Mouse (Mus musculus): Measurements from ENCODE around the gene Trim71.
A peak's percentile ranks its signal among the peaks of the same experiment; 100 is the strongest.
"Not testable (repeated sequence)": the region's sequence is repeated elsewhere in the genome, so short reads cannot be mapped to it uniquely, and the experiment has no call there.

Trim71 gene

GRCm38 (mm10) chr9:114522501-114522900, 41.7 kb downstream of the Trim71 start:
- no peak for DNase-seq

DNA sequence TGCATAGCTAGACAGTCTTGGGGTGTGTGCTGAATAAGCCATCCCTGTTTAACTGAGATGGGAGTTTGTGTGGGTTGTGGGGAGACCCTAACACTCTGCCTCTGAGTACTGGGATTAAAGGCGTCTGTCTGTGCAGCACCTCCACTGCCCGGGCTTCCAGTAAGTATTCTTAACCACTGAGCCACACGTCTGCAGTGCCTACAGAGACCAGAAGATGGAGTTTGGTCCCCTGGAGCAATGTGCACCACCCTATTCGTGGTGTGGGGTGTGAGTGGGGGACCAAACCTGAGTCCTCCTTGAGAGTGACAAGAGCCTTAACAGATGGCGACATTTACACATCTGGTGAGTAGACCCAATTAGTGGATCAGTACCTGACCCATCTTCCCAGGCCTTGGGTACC, 42.1 kb downstream of the Trim71 start:
- no peak for DNase-seq

DNA sequence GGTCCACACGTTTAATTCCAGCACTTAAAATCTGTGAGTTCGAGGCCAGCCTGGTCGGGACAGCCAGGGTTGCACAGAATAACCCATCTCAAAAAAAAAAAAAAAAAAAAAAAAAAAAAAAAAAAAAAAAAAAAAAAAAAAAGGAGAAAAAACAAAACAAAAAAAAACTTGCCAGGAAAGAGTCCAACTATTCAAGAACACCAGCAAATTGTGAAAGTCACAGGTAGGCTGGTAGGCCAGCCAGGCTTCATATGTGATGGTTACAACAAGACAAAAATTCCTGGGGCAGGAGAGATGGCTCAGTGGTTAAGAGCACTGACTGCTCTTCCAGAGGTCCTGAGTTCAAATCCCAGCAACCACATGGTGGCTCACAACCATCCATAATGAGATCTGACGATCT, 43.6 kb downstream of the Trim71 start:
- not testable (repeated sequence) for DNase-seq

DNA sequence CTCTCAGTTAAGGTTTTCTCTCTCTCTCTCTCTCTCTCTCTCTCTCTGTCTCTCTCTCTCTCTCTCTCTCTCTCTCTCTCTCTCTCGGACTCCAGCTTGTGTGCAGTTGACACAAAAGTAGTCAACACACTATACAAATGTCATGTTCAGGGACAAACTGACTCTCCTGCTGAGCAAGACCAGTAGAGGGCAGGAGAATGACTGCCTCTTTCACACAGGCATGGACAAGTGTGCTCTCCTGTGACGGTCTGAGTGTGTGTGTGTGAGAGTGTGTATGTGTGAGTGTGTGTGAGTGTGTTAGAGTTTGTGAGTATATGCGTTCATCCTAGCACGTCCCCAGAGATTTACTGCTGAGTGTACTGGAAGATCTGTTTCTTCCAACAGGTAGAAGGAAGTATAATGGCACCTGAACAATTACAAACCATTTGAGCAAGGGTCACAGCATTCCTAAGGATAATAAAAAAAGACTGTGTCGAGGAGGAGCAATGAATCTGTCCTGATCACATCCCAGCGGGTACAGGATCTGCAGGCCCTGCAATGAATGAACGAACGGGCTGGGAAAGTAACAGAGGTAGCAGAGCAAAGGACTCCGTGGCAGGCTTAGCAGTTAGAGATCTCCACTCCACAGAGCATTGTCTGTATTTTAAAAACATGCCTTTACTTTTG, 45.2 kb downstream of the Trim71 start:
- no peak for DNase-seq

DNA sequence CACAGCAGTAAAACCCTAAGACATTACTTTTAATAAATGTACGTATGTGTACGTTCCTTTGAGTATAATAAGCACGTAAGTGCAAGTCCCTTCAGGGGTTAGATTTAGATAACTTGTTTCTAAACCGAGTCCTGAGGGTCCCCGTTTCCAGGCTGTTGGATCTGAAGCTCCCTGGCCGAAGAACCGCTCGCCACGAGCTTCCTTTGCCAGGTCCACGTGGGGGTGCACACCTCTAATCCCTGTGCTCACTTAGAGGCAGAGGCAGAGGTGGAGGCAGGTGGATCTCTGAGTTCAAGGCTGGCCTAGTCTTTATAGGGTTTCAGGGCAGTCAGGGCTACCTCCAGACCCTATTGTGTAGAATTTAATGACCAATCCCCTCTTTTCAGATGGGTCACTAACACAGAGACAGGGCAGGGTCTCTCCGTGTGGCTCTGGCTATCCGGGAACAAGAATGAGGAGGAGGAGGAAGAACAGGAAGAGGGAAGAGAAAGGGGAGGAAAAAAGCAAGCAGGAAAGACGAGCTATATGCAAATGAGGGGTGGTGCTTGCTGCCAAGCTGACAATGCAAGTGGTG, 46.2 kb downstream of the Trim71 start:
- DNase-seq: no peak

DNA sequence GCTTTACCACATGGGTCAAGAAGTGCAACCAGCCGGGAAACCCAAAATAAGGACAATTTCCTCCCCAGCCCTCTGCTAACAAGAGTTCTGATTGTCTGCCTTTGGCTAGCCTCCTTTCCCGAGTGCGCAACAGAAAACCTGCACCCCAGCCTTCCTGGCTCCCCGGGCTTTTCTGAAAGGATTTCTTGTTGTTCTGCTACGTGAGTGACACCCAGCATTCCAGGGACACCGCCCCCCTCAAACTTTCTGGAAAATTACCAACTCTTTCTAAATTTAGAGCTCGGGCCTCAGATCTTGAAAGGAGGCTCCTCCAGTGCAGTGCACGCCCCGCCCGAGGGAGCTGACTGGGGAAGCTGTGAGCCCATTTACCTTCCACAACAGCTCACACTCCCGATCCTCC, 48.8 kb downstream of the Trim71 start, which contains the start of gene C130032M10Rik:
Gene C130032M10Rik (plus strand): TSS at position 334 of the 400 bp plus-strand sequence.
- DNase-seq: no peak

DNA sequence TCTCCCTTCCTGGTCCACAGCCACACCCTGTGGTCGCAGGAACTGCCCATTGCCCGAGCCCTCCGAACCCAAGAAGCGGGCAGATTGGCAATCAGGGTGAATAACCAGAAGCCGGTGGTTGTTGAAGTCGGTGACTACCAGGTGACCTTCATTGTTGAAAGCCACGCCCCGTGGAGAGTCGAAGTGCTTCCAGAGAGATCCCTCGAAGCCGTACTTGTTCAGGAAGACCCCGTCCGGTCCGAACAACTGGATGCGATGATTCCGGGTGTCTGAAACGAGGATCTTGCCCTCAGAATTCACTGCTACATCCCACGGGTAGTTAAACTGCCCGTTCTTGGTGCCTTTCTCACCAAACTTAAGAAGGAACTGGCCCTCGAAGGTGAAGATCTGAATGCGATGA, 51.3 kb downstream of the Trim71 start:
- no peak for DNase-seq

- DNase-seq: no peak
Measured at GRCm38 (mm10) chr9:114509785-114510184, 54.4 kb downstream of the Trim71 start.

DNA sequence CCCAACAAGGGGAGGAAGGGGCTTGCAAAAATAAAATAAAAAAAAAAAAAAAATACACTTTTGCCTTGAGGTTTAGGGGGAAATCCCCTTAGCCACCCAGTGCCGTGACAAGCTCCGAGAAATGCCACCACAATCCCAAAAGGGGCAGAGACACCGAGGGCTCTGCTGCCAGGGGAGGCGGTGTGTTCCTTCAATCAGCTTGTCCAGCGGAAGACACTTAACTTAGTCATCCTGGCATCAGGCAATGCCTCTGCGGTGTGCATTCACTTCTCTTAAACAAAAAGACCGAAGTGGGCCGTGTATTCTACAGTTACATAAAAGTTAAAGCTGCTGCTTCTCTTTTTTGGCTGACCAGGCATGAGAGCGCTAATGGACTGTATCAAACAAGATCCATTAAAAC, 56.7 kb downstream of the Trim71 start:
- no peak for DNase-seq

- no peak for DNase-seq
Measured at GRCm38 (mm10) chr9:114506564-114506963, 57.6 kb downstream of the Trim71 start.

DNA sequence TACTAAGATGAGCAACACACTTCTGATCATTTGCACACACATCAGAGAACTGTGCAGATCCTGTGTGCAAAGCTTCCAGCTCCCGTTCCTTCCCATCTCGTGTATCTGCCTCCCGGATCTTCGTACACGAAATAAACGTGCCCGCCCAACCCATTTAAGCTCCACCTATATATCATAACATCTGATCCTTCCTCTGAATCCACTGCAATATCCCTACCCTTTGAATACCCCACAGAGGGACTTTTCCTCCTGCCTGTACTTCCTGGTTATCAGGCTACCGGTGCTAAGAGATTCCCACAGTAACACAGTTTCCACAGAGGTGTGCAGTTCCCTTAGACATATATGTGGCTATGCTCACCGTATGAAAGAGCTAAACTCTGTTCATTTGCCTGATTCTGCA, 59.4 kb downstream of the Trim71 start, which contains the start of gene Ccr4:
Gene Ccr4 (minus strand): TSS at position 101 of the 400 bp plus-strand sequence.
- DNase-seq: no peak

DNA sequence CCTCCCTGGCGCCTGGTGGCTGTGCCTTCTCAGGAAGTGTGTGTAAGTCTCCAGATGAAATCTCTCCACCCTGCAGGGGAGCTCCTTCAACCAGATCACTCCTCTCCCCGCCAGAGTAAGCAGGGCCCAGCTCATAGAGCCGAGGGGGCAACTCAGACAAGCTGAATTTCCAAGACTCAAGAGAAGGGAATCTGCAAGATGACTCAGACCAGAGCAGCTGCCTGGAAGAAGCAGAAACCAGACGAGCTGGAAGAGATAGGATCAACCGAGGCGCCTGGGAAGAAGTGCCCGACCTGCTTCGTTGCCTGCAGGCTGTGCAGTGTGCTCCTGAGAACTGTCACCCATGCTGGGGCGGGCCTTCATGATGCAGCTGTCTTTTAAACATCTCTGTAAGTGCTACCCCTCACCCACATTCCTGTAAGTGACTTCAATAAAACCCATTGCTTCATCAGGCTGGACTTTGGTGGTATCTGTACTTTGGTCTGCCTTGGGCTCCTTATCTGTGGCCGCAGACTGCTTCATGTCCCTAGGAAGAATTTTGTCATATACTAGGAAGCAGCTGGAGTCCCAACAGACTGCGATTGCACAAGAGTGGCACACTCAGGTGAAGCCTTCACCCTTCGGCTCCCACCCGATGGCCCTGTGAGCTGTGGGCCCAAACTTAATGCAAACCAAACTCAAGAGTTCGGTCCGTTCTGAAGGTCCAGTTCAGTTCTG, 61.3 kb downstream of the Trim71 start:
- no peak for DNase-seq

- DNase-seq: no peak
Measured at GRCm38 (mm10) chr9:114501913-114502312, 62.3 kb downstream of the Trim71 start.

GRCm38 (mm10) chr9:114501111-114501510, 63.1 kb downstream of the Trim71 start:
- no peak for DNase-seq

DNA sequence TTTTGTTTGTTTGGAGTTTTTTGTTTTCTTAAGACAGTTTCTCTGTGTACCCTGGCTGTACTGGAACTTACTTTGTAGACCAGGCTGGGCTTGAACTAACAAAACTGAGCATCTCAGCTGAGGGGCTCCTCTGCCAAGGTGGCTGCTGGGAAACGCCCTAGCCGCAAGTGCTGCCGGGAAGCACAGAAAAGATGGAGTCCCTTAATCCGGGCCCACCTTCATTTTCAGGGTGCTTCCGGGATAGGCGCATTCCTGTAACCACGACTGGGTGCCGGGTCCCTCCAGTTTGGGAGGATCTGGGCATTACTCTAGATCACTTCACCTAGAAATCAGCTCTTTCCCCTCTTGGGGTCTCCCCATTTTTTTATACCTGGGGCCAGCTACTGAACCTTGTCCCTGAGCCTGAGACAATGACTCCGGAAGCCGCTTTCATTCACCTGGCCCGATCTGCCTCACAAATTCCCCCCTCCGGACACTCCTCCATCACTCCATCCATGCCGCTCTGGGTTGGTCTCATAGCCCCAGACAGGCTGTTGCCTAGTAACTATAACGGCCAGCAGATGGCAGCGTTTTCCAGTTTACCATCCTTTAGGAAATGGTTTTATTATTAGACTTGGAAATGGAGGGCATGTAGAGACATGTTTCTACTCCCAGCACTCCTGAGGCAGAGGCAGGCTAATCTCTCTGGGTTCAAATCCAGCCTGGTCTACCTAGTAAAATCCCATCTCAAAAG, 64.2 kb downstream of the Trim71 start:
- peak; percentile 70 for DNase-seq

DNA sequence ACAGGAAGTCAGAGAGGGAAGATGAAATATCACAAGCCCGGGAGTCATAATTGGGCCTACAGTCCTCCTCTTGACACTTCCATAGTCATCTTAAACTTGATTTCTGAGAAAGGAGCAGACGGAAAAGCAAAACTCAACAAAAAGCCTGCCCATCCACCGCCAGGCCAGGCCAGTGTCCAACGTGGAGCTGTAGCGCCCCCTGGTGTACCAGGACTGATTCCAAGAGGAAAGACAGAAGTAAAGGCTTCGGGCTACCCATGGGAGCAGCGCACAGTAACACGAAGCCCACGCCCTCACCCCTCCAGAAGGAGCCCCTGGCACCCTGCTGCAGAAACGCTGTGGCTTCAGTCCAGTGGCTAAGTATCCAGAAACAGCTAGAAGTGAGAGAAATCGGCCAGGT, 66.0 kb downstream of the Trim71 start:
- DNase-seq: peak; percentile 87

DNA sequence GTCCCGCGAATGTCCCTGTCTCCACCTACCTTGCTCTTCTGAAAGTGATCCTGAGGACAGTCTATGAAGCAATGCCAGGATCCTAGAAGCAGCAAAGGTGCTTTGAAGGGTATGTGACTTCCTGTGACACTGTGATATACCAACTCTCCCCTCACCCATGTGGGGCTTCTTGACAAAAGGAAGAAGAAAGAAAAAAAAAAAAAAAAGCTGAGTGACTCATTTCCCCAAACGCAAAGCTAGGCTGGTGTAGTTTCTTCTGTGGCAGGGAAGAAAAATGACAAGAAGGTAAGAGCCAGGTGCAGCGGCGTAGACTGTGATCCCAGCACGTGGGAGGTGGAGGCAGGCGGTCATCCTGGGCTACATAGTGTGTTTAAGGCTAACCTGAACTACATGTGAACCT, 67.7 kb downstream of the Trim71 start:
- no peak for DNase-seq

DNA sequence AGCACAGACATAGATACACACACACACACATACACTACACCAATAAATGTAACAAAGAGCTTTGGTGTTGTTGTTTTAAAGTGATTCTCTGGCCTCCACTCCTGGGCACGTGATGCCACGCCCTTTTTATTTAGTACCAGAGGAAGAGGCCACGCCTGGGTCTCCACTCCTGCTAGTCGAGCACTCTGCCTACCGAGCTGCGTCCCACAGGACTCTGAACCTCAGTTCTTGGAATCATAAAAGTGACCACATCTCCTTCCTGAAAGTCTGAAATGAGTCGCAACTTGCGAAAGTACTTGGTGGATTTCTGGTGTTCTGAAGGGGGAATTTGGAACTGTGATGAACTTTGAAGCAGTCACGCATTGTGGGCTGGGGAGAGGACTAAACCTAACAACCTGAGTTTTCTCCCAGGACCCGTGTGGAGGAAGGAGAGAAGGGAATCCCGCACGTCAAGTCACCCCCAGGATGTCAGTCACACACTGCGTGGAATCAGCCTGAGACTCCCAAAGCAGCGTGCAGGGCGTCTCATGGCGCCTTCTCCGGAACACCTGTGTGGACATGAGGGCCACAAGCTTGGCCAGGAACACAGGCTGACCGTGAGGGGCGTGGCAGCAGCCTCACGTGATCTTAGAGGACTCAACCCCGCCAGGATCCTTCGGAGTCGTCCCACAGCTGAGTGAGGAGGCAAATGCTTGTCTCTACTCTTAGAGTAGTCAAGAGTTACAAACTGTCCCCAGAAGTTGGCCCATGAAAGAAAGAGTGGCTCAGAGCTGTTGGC, 76.5 kb downstream of the Trim71 start:
- DNase-seq: no peak

GRCm38 (mm10) chr9:114486808-114487207, 77.4 kb downstream of the Trim71 start:
- DNase-seq: no peak

GRCm38 (mm10) chr9:114484771-114485170, 79.4 kb downstream of the Trim71 start:
- DNase-seq: no peak

GRCm38 (mm10) chr9:114480940-114481339, 83.2 kb downstream of the Trim71 start:
- DNase-seq: no peak

DNA sequence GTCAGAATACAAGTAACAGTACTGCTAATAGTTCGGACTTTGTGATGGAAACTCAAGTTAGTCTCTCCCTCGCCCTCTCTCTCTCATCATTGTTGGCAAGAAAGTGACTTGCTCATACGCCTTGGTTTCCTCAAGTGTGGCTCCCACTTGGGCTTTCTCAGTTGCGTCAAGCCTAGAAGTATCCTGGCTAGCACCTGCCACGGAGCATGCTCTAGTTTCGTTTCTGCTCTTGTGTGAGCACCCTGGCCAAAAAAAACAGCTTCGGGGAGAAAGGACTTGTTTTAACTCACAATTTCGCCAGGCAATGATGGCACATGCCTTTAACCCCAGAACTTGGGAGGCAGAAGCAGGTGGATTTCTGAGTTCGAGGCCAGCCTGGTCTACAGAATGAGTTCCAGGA, 87.2 kb downstream of the Trim71 start:
- no peak for DNase-seq

DNA sequence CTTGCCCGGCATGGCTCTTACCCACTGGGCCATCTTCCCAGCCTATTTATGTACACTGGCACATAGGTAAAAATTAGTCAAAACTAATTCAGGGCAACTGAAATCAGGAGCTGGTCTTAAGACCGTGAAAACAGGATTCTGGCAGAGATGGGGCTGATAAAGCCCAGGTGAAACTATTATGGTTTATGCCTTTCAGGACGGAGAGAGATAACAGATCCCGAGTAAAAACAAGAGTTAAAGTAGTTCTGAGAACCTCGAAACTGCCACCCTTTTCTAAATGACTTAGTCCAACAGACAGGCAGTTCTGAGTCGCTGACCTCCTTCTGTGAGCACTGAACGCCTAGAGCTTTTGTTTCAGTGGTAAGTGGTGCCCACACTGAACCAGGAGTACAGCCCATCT, 92.3 kb downstream of the Trim71 start:
- no peak for DNase-seq
